Mouse (Mus musculus): ENCODE results near the gene Gm13102. TPM values are rescaled to one million over a fixed set of nuclear protein-coding genes. Genes with fewer than 3 reads are reported as not detected.

Gm13102 gene
- polyA plus RNA-seq (2012; rRNA removed), result not detected in 2 replicates

DNA sequence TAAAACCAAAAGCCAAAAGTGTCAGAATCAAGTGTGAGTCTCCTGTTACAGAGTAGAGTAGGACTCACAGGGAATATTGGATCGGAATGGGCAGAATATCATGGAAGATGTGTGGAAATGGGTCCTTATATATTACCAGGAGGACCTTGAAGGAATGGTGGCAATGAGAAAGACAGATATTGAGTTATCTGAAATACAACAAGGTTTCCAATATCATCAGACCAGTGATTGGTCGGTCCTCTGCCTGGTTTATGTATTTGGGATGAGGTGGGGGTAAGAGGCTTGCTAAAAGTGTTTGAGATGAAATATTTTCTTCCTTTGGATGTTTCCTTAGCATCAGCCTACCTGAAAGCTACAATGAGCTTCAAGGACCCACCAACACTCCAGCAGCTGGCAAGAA lies at the start of gene Gm13102:
Gm13102 (plus strand) TSS at position 301 of the 400 bp plus-strand sequence.

DNA sequence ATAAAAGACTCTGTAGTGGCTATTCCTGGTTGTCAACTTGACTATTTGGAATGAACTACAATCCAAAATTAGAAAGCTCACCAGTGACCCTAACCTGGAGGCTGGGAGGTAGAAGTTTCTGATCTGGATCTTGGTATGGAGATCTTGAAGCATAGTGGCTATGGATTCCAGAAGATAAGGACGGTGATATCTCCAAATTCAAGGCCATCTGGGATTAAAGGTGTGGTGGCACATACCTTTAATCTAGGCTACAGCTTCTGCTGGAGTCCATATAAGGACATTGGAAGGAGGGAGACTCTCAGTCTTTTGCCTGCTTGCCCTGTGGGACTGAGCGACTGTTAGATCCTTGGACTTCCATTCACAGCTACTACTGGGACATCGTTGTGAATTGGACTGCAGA lies 47.4 kb upstream of the Gm13102 start, which contains the start of gene Pramel4:
Pramel4 (plus strand) TSS at position 301 of the 400 bp plus-strand sequence.

Other genes with a start within 250 kb of the Gm13102 start
- gene Pramef6, start 206.1 kb upstream of the Gm13102 start, polyA plus RNA-seq (2012; rRNA removed), result not detected in 2 replicates
- gene Pramef25, start 155.5 kb upstream of the Gm13102 start, polyA plus RNA-seq (2012; rRNA removed), result not detected in 2 replicates
- gene Gm13101, start 139.5 kb upstream of the Gm13102 start, polyA plus RNA-seq (2012; rRNA removed), result not detected in 2 replicates
- gene Pramef17, start 112.1 kb upstream of the Gm13102 start, polyA plus RNA-seq (2012; rRNA removed), result not detected in 2 replicates
- not detected in 2 replicates for gene Pramel4, start 47.3 kb upstream of the Gm13102 start, polyA plus RNA-seq (2012; rRNA removed)
- not detected in 2 replicates for gene Oog3, start 56.2 kb downstream of the Gm13102 start, polyA plus RNA-seq (2012; rRNA removed)
- gene Oog2, start 84.2 kb downstream of the Gm13102 start, polyA plus RNA-seq (2012; rRNA removed), result not detected in 2 replicates
- gene C87977, start 106.8 kb downstream of the Gm13102 start, polyA plus RNA-seq (2012; rRNA removed), result not detected in 2 replicates
- gene Pramel5, start 174.0 kb downstream of the Gm13102 start, polyA plus RNA-seq (2012; rRNA removed), result not detected in 2 replicates
- gene Gm13128, start 223.8 kb downstream of the Gm13102 start, polyA plus RNA-seq (2012; rRNA removed), result not detected in 2 replicates

Measured in central nervous system, embryonic 14 days (tissue).